Mouse (Mus musculus) megakaryocyte, embryonic 14.5 days (primary cell): ENCODE measurements at regions not wholly inside any gene's neighbourhood (a gene's known extent, or its start where the extent isn't known, plus 50 kb on each side); places are given as distances from the start of the nearest gene placed in this dataset.

Experiments
- FLI1 ChIP-seq: IDR thresholded peaks from 2 replicates; pipeline ENCODE4 v1.6.1; 2012; ENCODE audit warnings: low read length, inconsistent platforms, mixed read lengths
- GATA1 ChIP-seq: IDR thresholded peaks from 3 replicates; pipeline ENCODE4 v1.6.1; 2012; ENCODE audit warnings: mixed read lengths, low read length, inconsistent platforms, borderline replicate concordance

- TF ChIP-seq GATA1 (no peak), FLI1 (no peak)
Observed at GRCm38 (mm10) chr3:41408423-41408820, 147.1 kb upstream of the Jade1 start.
